Mouse (Mus musculus) stomach, postnatal 0 days (tissue): ENCODE results near the gene Sptbn2. TPM values are rescaled to one million over a fixed set of nuclear protein-coding genes. Genes with fewer than 3 reads are reported as not detected.
"Not testable (repeated sequence)": the region's sequence is repeated elsewhere in the genome, so short reads cannot be mapped to it uniquely, and the experiment has no call there.

Source experiments
- ATAC-seq: fragments of 200-750 bp; cut with Nextera tagmentation; 2 replicates; pipeline ENCODE4 v1.8.0; 2017; ENCODE audit not compliant: low FRiP score, low TSS enrichment
- DNase-seq: peaks from one replicate; pipeline ENCODE4 v3.0.0-alpha.2; 2016; ENCODE audit warnings: low spot score
- H3K27ac ChIP-seq: fragments of 300-500 bp; sonication (generic); replicated peaks from 2 replicates; pipeline ENCODE4 v1.5.1; 2014; ENCODE audit warnings: mild to moderate bottlenecking, control low read depth
- H3K27me3 ChIP-seq: fragments of 300-500 bp; sonication (generic); 2 replicates; pipeline ENCODE4 v1.6.1; 2014; ENCODE audit warnings: low read length; ENCODE audit not compliant: control insufficient read depth, insufficient read depth
- H3K36me3 ChIP-seq: fragments of 300-500 bp; sonication (generic); 2 replicates; pipeline ENCODE4 v1.6.1; 2014; ENCODE audit warnings: low read length, mixed read lengths; ENCODE audit not compliant: control insufficient read depth, insufficient read depth
- H3K4me1 ChIP-seq: fragments of 300-500 bp; sonication (generic); replicated peaks from 2 replicates; pipeline ENCODE4 v1.6.1; 2014; ENCODE audit warnings: antibody characterized with exemption; ENCODE audit not compliant: control insufficient read depth, insufficient read depth
- H3K4me2 ChIP-seq: fragments of 300-500 bp; sonication (generic); replicated peaks from 2 replicates; pipeline ENCODE4 v1.6.1; 2014; ENCODE audit warnings: low read depth, mild to moderate bottlenecking, control low read depth, moderate library complexity
- H3K4me3 ChIP-seq: fragments of 300-500 bp; sonication (generic); 2 replicates; pipeline ENCODE4 v1.5.1; 2014; ENCODE audit warnings: low read depth, low read length, control low read depth
- H3K9ac ChIP-seq: fragments of 300-500 bp; sonication (generic); 2 replicates; pipeline ENCODE4 v1.6.1; 2014; ENCODE audit warnings: mild to moderate bottlenecking, low read length, control low read depth, mixed read lengths
- H3K9me3 ChIP-seq: fragments of 300-500 bp; sonication (generic); 2 replicates; pipeline ENCODE4 v1.6.1; 2016; ENCODE audit warnings: low read length; ENCODE audit not compliant: control insufficient read depth
- CTCF ChIP-seq: IDR thresholded peaks from 2 replicates; pipeline ENCODE4 v1.5.1; 2016; ENCODE audit warnings: antibody characterized with exemption, low read depth, mild to moderate bottlenecking, moderate library complexity
- EP300 ChIP-seq: optimal IDR thresholded peaks from 2 replicates; pipeline ENCODE3; 2016; ENCODE audit warnings: antibody characterized with exemption
- WGBS: fragments of 180-500 bp; shearing (Covaris S2); extraction: QIAGEN DNeasy Blood & Tissue Kit; methylation state at CpG from one replicate; pipeline ENCODE4 v1.1.7; 2014; 5-methylcytosine and 5-hydroxymethylcytosine counted together
- polyA plus RNA-seq: library from polyadenylated mRNA; unstranded; fragments of >200 nt; fragmentation: Nextera tagmentation; extraction: Ambion mirVana; gene quantifications from 2 replicates; pipeline ENCODE4 v1.2.1, GENCODE M21; 2015

Sptbn2 gene
- polyA plus RNA-seq, 1 experiment from 2014 or later, result 3.5 TPM

DNA sequence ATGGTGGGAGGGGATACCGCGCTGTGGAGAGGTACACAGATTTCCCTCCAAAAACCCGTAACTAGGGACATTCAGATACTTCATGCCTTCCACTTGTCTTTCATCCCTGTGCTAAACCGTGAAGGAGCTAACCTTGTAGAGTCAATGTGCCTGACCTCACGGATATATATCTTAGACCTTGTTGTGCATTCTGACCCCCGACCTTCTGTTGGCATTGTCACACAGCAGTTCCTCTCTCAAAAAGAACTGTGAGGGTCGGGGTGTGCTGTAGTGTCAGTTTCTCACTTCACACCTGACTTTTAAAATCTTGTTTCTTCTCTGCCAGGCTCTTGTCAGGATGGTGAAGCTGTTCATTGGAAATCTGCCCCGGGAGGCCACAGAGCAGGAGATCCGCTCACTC lies 46.0 kb downstream of the Sptbn2 start:
- no peaks in the 10 kb centered on the region for H3K4me1 ChIP-seq
- H3K27ac ChIP-seq, result peak overlapping the region; percentile 92
- peak overlapping the region; percentile 78 for H3K9ac ChIP-seq
- TF ChIP-seq EP300 (no peak), CTCF (no peak)
- no peaks in the 10 kb centered on the region for H3K9me3 ChIP-seq
- ATAC-seq (no peak; the same call in 1 of the 2 replicates), DNase-seq (no peak)
- no peaks in the 10 kb centered on the region for H3K27me3 ChIP-seq
- no peaks in the 10 kb centered on the region; the same call in 1 of the 2 replicates for H3K36me3 ChIP-seq
- peak overlapping the region; percentile 62 for H3K4me2 ChIP-seq
- 2% methylated on average over 9 of the region's 9 CpGs for WGBS
- H3K4me3 ChIP-seq, result peak overlapping the region; percentile 69

DNA sequence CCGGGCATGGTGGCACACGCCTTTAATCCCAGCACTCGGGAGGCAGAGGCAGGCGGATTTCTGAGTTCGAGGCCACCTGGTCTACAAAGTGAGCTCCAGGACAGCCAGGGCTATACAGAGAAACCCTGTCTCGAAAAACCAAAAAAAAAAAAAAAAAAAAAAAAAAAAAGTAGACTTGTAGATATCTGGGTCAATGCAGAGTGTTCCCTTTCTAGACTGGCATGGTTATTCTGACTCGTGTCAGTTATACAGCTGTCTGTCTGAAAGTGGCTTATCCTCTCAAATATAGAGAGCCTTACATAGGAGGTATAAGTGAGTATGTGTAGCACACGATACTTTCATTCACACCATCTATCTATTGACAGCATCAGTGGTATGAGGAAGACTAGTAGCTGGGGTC lies 49.6 kb downstream of the Sptbn2 start:
- not testable (repeated sequence) for H3K4me3 ChIP-seq, H3K9ac ChIP-seq, H3K9me3 ChIP-seq, H3K36me3 ChIP-seq, DNase-seq, ATAC-seq, H3K4me2 ChIP-seq, H3K27ac ChIP-seq, H3K4me1 ChIP-seq, H3K27me3 ChIP-seq
- WGBS, result 90% methylated on average over 8 of the region's 8 CpGs

DNA sequence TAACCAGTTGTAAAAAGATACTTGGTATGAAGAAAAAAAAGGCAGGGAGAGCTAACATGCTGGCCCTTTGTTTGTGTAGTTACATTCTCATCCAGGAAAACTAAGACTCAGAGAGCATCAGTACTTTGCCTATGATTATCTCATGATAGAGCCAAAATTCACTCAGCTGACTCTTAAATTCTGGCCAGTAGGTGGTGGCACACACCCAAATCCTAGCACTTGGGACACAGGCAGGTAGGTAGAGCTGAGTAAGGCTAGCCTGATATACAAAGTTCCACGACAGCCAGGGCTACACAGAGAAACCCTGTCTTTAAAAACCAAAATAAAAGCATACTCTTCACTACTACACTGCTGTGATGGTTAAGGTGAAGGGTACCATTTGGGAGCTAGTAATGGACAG lies 51.9 kb downstream of the Sptbn2 start:
- Histone ChIP-seq H3K9ac (no peak overlapping the region), H3K27me3 (no peaks in the 10 kb centered on the region), H3K4me2 (no peak overlapping the region), H3K4me1 (no peaks in the 10 kb centered on the region), H3K4me3 (no peak overlapping the region), H3K36me3 (peaks cover 11% of the 10 kb centered on the region), H3K9me3 (no peaks in the 10 kb centered on the region), H3K27ac (no peak overlapping the region)
- TF ChIP-seq EP300 (no peak), CTCF (peak; percentile 54)
- no peak for ATAC-seq
- DNase-seq, result no peak
- WGBS, result 46% methylated on average over 1 of the region's 1 CpGs

DNA sequence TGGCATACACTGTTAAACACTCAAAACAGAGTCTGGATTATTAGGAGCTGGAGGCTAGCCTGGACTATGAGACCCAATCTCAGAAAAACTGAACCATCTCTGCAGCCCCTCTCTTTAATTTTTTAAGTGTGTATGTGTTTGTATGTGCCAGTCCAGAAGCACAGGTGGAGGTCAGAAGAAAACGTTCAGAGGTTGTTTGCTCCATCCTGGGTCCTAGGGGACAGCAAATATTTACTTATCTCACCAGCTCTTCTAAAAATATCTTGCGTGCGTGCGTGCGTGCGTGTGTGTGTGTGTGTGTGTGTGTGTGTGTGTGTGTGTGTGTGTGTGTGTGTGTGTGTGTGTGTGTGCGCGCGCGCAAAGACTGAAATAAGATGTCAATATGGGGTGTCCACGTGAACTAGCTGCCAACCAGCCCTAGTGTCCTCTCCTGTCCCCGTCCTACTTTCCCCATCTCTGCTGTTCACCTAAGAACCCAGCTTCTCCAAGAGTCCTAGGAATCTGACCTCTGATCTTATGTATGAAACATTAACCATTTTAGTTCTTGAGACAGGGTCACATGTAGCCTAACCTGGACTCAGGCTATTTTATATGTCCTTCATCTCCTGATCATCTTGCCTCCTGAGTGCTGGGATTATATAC lies 56.7 kb downstream of the Sptbn2 start:
- peaks cover 8% of the 10 kb centered on the region for H3K36me3 ChIP-seq
- WGBS, result 57% methylated on average over 8 of the region's 12 CpGs

DNA sequence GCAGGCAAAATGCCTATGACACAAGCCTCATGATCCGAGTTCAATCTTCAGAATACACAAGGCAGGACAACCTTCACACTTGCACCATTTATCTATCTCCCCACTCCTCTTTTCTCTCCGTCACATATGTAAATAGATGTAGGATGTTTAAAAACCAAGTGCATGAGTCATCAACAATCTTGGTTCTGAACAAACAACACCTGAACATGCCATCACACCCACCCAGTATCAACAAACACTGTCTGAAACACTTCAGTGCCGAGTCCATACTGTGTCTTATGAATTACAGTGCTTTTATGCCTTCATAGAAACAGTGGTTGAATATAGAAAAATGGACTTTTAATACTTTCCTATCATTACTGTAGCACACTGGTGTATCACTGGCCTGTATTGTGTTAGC lies 61.8 kb downstream of the Sptbn2 start:
- Histone ChIP-seq H3K4me3 (no peak overlapping the region), H3K4me2 (no peak overlapping the region), H3K9ac (no peak overlapping the region), H3K4me1 (no peaks in the 10 kb centered on the region), H3K9me3 (no peaks in the 10 kb centered on the region), H3K36me3 (peaks cover 4% of the 10 kb centered on the region), H3K27ac (no peak overlapping the region), H3K27me3 (no peaks in the 10 kb centered on the region)
- no peak for DNase-seq
- no peak for TF ChIP-seq CTCF
- TF ChIP-seq EP300, result no peak
- 37% methylated on average over 3 of the region's 3 CpGs for WGBS
- peak; percentile 74; the same call in 1 of the 2 replicates for ATAC-seq

More for the DNA sequence above, 56.7 kb downstream of the Sptbn2 start:
- Histone ChIP-seq H3K27ac (no peak overlapping the region), H3K9ac (no peak overlapping the region), H3K4me3 (no peak overlapping the region), H3K4me1 (no peaks in the 10 kb centered on the region), H3K4me2 (no peak overlapping the region), H3K9me3 (no peaks in the 10 kb centered on the region), H3K27me3 (no peaks in the 10 kb centered on the region)
- ATAC-seq (no peak), DNase-seq (no peak)
- no peak for TF ChIP-seq CTCF
- no peak for TF ChIP-seq EP300

DNA sequence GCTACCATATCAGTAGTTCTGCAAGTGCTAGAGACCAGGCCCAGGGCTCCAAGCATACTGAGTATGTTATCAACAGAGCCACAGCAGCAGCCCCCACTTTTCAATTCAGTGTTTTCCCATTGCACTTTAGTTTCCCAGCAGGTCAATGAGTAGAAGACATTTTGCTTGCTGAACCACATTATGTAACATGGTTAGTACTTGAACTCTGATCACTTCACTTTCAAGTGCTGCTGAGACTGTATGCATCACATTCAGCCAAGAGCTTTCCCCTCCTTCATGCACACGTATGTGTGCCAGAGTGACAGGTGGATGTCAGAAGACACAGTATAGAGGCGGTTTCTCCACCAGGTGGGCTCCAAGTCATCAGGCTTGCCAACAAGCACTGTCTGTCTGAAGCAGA lies 71.9 kb downstream of the Sptbn2 start:
- H3K9ac ChIP-seq, result no peak overlapping the region
- H3K36me3 ChIP-seq, result peaks cover 20% of the 10 kb centered on the region
- no peaks in the 10 kb centered on the region for H3K9me3 ChIP-seq
- no peak overlapping the region for H3K4me2 ChIP-seq
- DNase-seq (no peak), ATAC-seq (no peak)
- H3K27ac ChIP-seq, result no peak overlapping the region
- WGBS, result 83% methylated on average over 2 of the region's 2 CpGs
- H3K4me3 ChIP-seq, result no peak overlapping the region
- H3K27me3 ChIP-seq, result no peaks in the 10 kb centered on the region
- no peak for TF ChIP-seq CTCF
- no peak for TF ChIP-seq EP300
- no peaks in the 10 kb centered on the region for H3K4me1 ChIP-seq
